Comparison of ENCODE assay signal across 8 mouse cellular contexts in the genomic region with DNA sequence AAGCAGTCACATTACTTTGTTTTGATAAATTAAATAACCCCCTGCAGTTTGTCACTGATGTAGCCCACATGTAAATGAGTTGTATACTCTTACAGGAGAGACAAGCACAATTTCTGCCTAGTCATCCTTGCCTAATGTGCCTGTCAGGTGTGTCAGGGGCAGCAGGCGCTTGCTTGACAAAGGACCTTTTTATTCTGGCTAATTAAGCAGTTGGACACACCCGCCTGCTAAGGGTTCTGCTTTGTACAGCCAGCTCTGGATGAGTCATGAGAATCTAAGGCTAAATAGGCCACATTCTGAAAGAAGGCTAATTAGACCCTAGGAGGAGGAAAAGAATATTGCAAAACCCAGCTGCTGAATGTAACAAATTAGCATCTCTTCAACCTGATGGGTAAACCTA.
A peak's percentile ranks its signal among the peaks of the same experiment; 100 is the strongest.
DNase-seq lines count a peak whose midpoint lies in the region; ATAC-seq and TF ChIP-seq lines count a peak whose summit lies in the region.
"Had no signal": no experiment of that assay in that cellular context is flagged by ENCODE, and none has a peak within 500 bp of the region (broad histone marks: within the 10 kb centered on the region; RNA-seq: fewer than 3 reads in every experiment).

No protein-coding gene starts in this region.

- no peaks in the 10 kb centered on the region for H3K27me3 ChIP-seq in CH12.LX (replicated peaks)
- no peaks in the 10 kb centered on the region for H3K27me3 ChIP-seq in MEL (ENCODE audit: control insufficient read depth in 1 of 2, insufficient read depth in 2 of 2, low read length in 2 of 2)
- no peaks in the 10 kb centered on the region for H3K27me3 ChIP-seq in embryonic facial prominence, embryonic 10.5 days (replicated peaks; ENCODE audit: low read depth, poor library complexity, severe bottlenecking)
- H3K27me3 ChIP-seq in intestine, embryonic 16.5 days (replicated peaks; ENCODE audit: control insufficient read depth, insufficient read depth, low read length) = no peaks in the 10 kb centered on the region
- no peaks in the 10 kb centered on the region for H3K27me3 ChIP-seq in neural tube, embryonic 15.5 days (replicated peaks)
- H3K27me3 ChIP-seq: heart, embryonic 15.5 days had no signal

- H3K9me3 ChIP-seq in CH12.LX (replicated peaks; ENCODE audit: low read length) (no peaks in the 10 kb centered on the region), MEL (replicated peaks; ENCODE audit: insufficient read depth, low read length) (no peaks in the 10 kb centered on the region)
- no peaks in the 10 kb centered on the region for H3K9me3 ChIP-seq in embryonic facial prominence, embryonic 10.5 days
- H3K9me3 ChIP-seq in intestine, embryonic 16.5 days (ENCODE audit: control insufficient read depth, low read length) = no peaks in the 10 kb centered on the region
- H3K9me3 ChIP-seq in neural tube, embryonic 15.5 days (replicated peaks) = no peaks in the 10 kb centered on the region
- H3K9me3 ChIP-seq: heart, embryonic 15.5 days had no signal

- peak; percentile 21 for DNase-seq in CH12.LX (ENCODE audit: extremely low read depth)
- peak; percentile 69 for DNase-seq in MEL (ENCODE audit: low read depth, low spot score)
- peak; percentile 34 for DNase-seq in embryonic facial prominence, embryonic 10.5 days (ENCODE audit: low spot score)
- no peak for DNase-seq in testis, postnatal 10 days (ENCODE audit: low spot score)
- DNase-seq in heart, postnatal 10 days = no peak

- intact Hi-C loops in heart, postnatal 10 days (cut with DNase I) = no loop called here

- TF ChIP-seq POLR2A in CH12.LX (IDR thresholded peaks at IDR 0.05; ENCODE audit: low read depth, low read length) (no peak), MEL (IDR thresholded peaks at IDR 0.05; ENCODE audit: control insufficient read depth in 1 of 2, insufficient read depth in 1 of 2, low read depth in 1 of 2, low read length in 2 of 2, poor library complexity in 1 of 2) (no peak)

- no peak overlapping the region for H3K9ac ChIP-seq in CH12.LX (ENCODE audit: insufficient read depth, low read depth)
- H3K9ac ChIP-seq in MEL (ENCODE audit: control insufficient read depth, low read depth, low read length, poor library complexity, severe bottlenecking) = no peak overlapping the region
- H3K9ac ChIP-seq in intestine, embryonic 16.5 days (ENCODE audit: low read depth, low read length) = no peak overlapping the region
- H3K9ac ChIP-seq in neural tube, embryonic 15.5 days (replicated peaks) = no peak overlapping the region
- H3K9ac ChIP-seq: heart, embryonic 15.5 days had no signal

- H3K36me3 ChIP-seq in CH12.LX (replicated peaks in 1 of 2; ENCODE audit: control insufficient read depth in 1 of 2, insufficient read depth in 1 of 2, low read length in 1 of 2) (peaks cover 0 to 3% of the 10 kb centered on the region in 2 experiments), MEL (ENCODE audit: control insufficient read depth in 1 of 2, insufficient read depth in 2 of 2, low read length in 2 of 2) (peaks cover 0 to 20% of the 10 kb centered on the region in 2 experiments; a peak in 2 of 4 replicates)
- H3K36me3 ChIP-seq in embryonic facial prominence, embryonic 10.5 days (replicated peaks) = peaks cover 5% of the 10 kb centered on the region
- no peaks in the 10 kb centered on the region for H3K36me3 ChIP-seq in intestine, embryonic 16.5 days (ENCODE audit: control insufficient read depth, insufficient read depth, low read length)
- H3K36me3 ChIP-seq in neural tube, embryonic 15.5 days = no peaks in the 10 kb centered on the region
- H3K36me3 ChIP-seq: heart, embryonic 15.5 days had no signal

- dilution Hi-C loops in CH12.LX (cut with MboI; ENCODE audit: extremely low pct_ligation_motif_present, extremely low pct_unique_long_range_greater_than_20kb, low sequenced_read_pairs) = no loop called here

- in situ Hi-C loops in CH12.LX (cut with MboI; ENCODE audit: low pct_ligation_motif_present, low pct_unique_long_range_greater_than_20kb, low sequenced_read_pairs) = no loop called here

- H3K79me2 ChIP-seq in CH12.LX (replicated peaks; ENCODE audit: control insufficient read depth, extremely low read depth, insufficient read depth, poor library complexity, severe bottlenecking) = no peaks in the 10 kb centered on the region
- no peaks in the 10 kb centered on the region for H3K79me2 ChIP-seq in MEL (ENCODE audit: control insufficient read depth, insufficient read depth, low read length, poor library complexity)

- TF ChIP-seq CTCF in CH12.LX (conservative IDR thresholded peaks at IDR 0.05 in 1 of 2, IDR thresholded peaks at IDR 0.05 in 1 of 2; ENCODE audit: low read depth in 2 of 2, low read length in 2 of 2) (no peak), MEL (IDR thresholded peaks at IDR 0.05 in 2 of 3, conservative IDR thresholded peaks at IDR 0.05 in 1 of 3; ENCODE audit: control insufficient read depth in 1 of 3, insufficient read depth in 1 of 3, low read depth in 2 of 3, low read length in 3 of 3, poor library complexity in 1 of 3, severe bottlenecking in 1 of 3) (no peak)

- TF ChIP-seq EP300 in CH12.LX (IDR thresholded peaks at IDR 0.05; ENCODE audit: low read length) (no peak), MEL (IDR thresholded peaks at IDR 0.05; ENCODE audit: low read depth in 1 of 2, low read length in 2 of 2) (0 out of 4 replicates have a peak, but pooled peaks of 1 of the 2 experiments have one; percentile 13)

- peak; percentile 89 for ATAC-seq in intestine, embryonic 16.5 days
- ATAC-seq in neural tube, embryonic 15.5 days (ENCODE audit: low FRiP score) = peak; percentile 69

- H3K4me3 ChIP-seq in CH12.LX (replicated peaks in 1 of 3; ENCODE audit: low read depth in 2 of 3, low read length in 2 of 3, poor library complexity in 1 of 3) = no peak overlapping the region
- no peak overlapping the region for H3K4me3 ChIP-seq in MEL (ENCODE audit: control insufficient read depth in 1 of 2, insufficient read depth in 1 of 2, low read depth in 2 of 2, low read length in 2 of 2)
- H3K4me3 ChIP-seq in embryonic facial prominence, embryonic 10.5 days = no peak overlapping the region
- H3K4me3 ChIP-seq in intestine, embryonic 16.5 days (ENCODE audit: low read length) = no peak overlapping the region
- no peak overlapping the region for H3K4me3 ChIP-seq in neural tube, embryonic 15.5 days (replicated peaks)
- H3K4me3 ChIP-seq: heart, embryonic 15.5 days had no signal

- WGBS in embryonic facial prominence, embryonic 10.5 days = 33% methylated on average over 2 of the region's 2 CpGs
- 34% methylated on average over 2 of the region's 2 CpGs for WGBS in intestine, embryonic 16.5 days
- WGBS in neural tube, embryonic 15.5 days = 15% methylated on average over 2 of the region's 2 CpGs

- no peak for TF ChIP-seq RAD21 in CH12.LX (IDR thresholded peaks at IDR 0.05; ENCODE audit: low read depth, low read length)
- TF ChIP-seq RAD21 in MEL (IDR thresholded peaks at IDR 0.05; ENCODE audit: low read depth, low read length) = no peak

- no peak overlapping the region for H3K4me2 ChIP-seq in CH12.LX (ENCODE audit: insufficient read depth, low read depth, poor library complexity, severe bottlenecking)
- no peak overlapping the region for H3K4me2 ChIP-seq in intestine, embryonic 16.5 days (ENCODE audit: low read depth, low read length)
- H3K4me2 ChIP-seq in neural tube, embryonic 15.5 days = no peak overlapping the region
- H3K4me2 ChIP-seq: heart, embryonic 15.5 days had no signal

- peaks cover 2 to 13% of the 10 kb centered on the region in 2 experiments; a peak in 3 of 4 replicates for H3K4me1 ChIP-seq in CH12.LX (ENCODE audit: control insufficient read depth in 1 of 2, insufficient read depth in 2 of 2)
- peaks cover 8 to 13% of the 10 kb centered on the region in 2 experiments for H3K4me1 ChIP-seq in MEL (ENCODE audit: control insufficient read depth in 1 of 2, insufficient read depth in 2 of 2, low read length in 2 of 2)
- peaks cover 11% of the 10 kb centered on the region for H3K4me1 ChIP-seq in embryonic facial prominence, embryonic 10.5 days
- H3K4me1 ChIP-seq in intestine, embryonic 16.5 days (ENCODE audit: control insufficient read depth, insufficient read depth, low read length) = peaks cover 3% of the 10 kb centered on the region; the same call in 1 of the 2 replicates
- peaks cover 12% of the 10 kb centered on the region for H3K4me1 ChIP-seq in neural tube, embryonic 15.5 days
- H3K4me1 ChIP-seq: heart, embryonic 15.5 days had no signal

- no peak overlapping the region for H3K27ac ChIP-seq in CH12.LX (ENCODE audit: insufficient read depth, low read depth)
- H3K27ac ChIP-seq in MEL (ENCODE audit: control insufficient read depth, low read depth, low read length) = no peak overlapping the region
- no peak overlapping the region for H3K27ac ChIP-seq in embryonic facial prominence, embryonic 10.5 days (replicated peaks)
- H3K27ac ChIP-seq in intestine, embryonic 16.5 days (ENCODE audit: low read length) = no peak overlapping the region
- no peak overlapping the region for H3K27ac ChIP-seq in neural tube, embryonic 15.5 days (replicated peaks)
- H3K27ac ChIP-seq: heart, embryonic 15.5 days had no signal

TF ChIP-seq in CH12.LX, 34 proteins besides CTCF, POLR2A, EP300 and RAD21 (continues in another document):
- TF ChIP-seq MAZ (IDR thresholded peaks at IDR 0.05; ENCODE audit: low read depth, low read length) (no peak), GABPA (IDR thresholded peaks at IDR 0.05; ENCODE audit: insufficient replicate concordance, low read depth, low read length) (no peak), IRF4 (IDR thresholded peaks at IDR 0.05; ENCODE audit: low read depth, low read length) (no peak), MXI1 (IDR thresholded peaks at IDR 0.05; ENCODE audit: low read depth, low read length) (no peak), CHD1 (IDR thresholded peaks at IDR 0.05; ENCODE audit: low read depth, low read length) (no peak), MYC (IDR thresholded peaks at IDR 0.05; ENCODE audit: low read depth, low read length) (no peak), JUND (conservative IDR thresholded peaks at IDR 0.05; ENCODE audit: low read depth, low read length) (no peak), MEF2A (IDR thresholded peaks at IDR 0.05; ENCODE audit: borderline replicate concordance, low read depth, low read length) (no peak), SMC3 (IDR thresholded peaks at IDR 0.05; ENCODE audit: low read depth, low read length) (no peak)

TF ChIP-seq in MEL, 35 proteins besides CTCF, POLR2A, EP300 and RAD21:
- TF ChIP-seq ETS1 (IDR thresholded peaks at IDR 0.05; ENCODE audit: low read depth, low read length) (0 out of 2 replicates have a peak, but pooled peaks have one; percentile 13), BHLHE40 (IDR thresholded peaks at IDR 0.05; ENCODE audit: borderline replicate concordance, low read depth, low read length) (no peak)

Comparison
In these comparisons a context has a peak if more than half of its experiments do, and no peak if none do; other contexts are left out.
1. DNase-seq: peak in CH12.LX (single experiment), MEL (single experiment) and embryonic facial prominence, embryonic 10.5 days (single experiment); none in testis, postnatal 10 days (single experiment) and heart, postnatal 10 days (0 of 2).